ENCODE assay signal across 8 mouse cellular contexts in genomic region chr14:55642679-55643059, GRCm38 (mm10). TPM values are rescaled to one million over a fixed set of nuclear protein-coding genes. Genes with fewer than 3 reads are reported as not detected.
DNase-seq lines count a peak whose midpoint lies in the region; ATAC-seq and TF ChIP-seq lines count a peak whose summit lies in the region.

No protein-coding gene starts in this region.

- peak overlapping the region; percentile 80 for H3K4me2 ChIP-seq in hindbrain, embryonic 14.5 days (replicated peaks)
- H3K4me2 ChIP-seq in midbrain, embryonic 13.5 days (replicated peaks) = peak overlapping the region; percentile 90

- WGBS in kidney, adult 2 months = 11% methylated on average over 8 of the region's 8 CpGs
- 21% methylated on average over 8 of the region's 8 CpGs for WGBS in hindbrain, embryonic 14.5 days
- WGBS in midbrain, embryonic 13.5 days = 27% methylated on average over 8 of the region's 8 CpGs

- DNase-seq in kidney, adult 2 months = no peak
- DNase-seq in kidney, adult 8-10 months = no peak
- no peak for DNase-seq in hindbrain, embryonic 14.5 days (ENCODE audit: low spot score)
- no peak for DNase-seq in urinary bladder, postnatal 36 days (ENCODE audit: low spot score in 2 of 2)
- no peak for DNase-seq in adrenal gland, adult 18-20 months (ENCODE audit: low spot score in 2 of 2)
- DNase-seq in embryo, embryonic 11 days = no peak

- no peak for TF ChIP-seq POLR2A in kidney, adult 2 months (IDR thresholded peaks at IDR 0.05; ENCODE audit: low read depth, low read length)

- H3K9ac ChIP-seq in hindbrain, embryonic 14.5 days = peak overlapping the region; percentile 84
- H3K9ac ChIP-seq in midbrain, embryonic 13.5 days (replicated peaks) = peak overlapping the region; percentile 95

- H3K4me1 ChIP-seq in kidney, adult 2 months (ENCODE audit: control insufficient read depth, insufficient read depth, low read length) = peaks cover 18% of the 10 kb centered on the region
- peaks cover 10% of the 10 kb centered on the region for H3K4me1 ChIP-seq in brown adipose tissue, adult 24 weeks (ENCODE audit: control insufficient read depth, insufficient read depth, insufficient read length, low read length)
- H3K4me1 ChIP-seq in hindbrain, embryonic 14.5 days (replicated peaks; ENCODE audit: control insufficient read depth, insufficient read depth, low read length) = peaks cover 21% of the 10 kb centered on the region
- H3K4me1 ChIP-seq in midbrain, embryonic 13.5 days (replicated peaks) = peaks cover 26% of the 10 kb centered on the region

- TF ChIP-seq CTCF in kidney, adult 2 months (conservative IDR thresholded peaks at IDR 0.05; ENCODE audit: insufficient read depth, insufficient read length, low read depth, low read length) = no peak

- no peaks in the 10 kb centered on the region for H3K9me3 ChIP-seq in hindbrain, embryonic 14.5 days (ENCODE audit: control insufficient read depth, low read length)
- H3K9me3 ChIP-seq in midbrain, embryonic 13.5 days = no peaks in the 10 kb centered on the region

- peak; percentile 29 for ATAC-seq in hindbrain, embryonic 14.5 days (ENCODE audit: low FRiP score)
- ATAC-seq in midbrain, embryonic 13.5 days = peak; percentile 69

- H3K27ac ChIP-seq in kidney, adult 2 months (ENCODE audit: insufficient read depth, low read depth, low read length) = peak overlapping the region; percentile 99
- peak overlapping the region; percentile 99; the same call in 1 of the 2 replicates for H3K27ac ChIP-seq in brown adipose tissue, adult 24 weeks (replicated peaks; ENCODE audit: low read depth, low read length)
- H3K27ac ChIP-seq in hindbrain, embryonic 14.5 days = peak overlapping the region; percentile 97
- H3K27ac ChIP-seq in midbrain, embryonic 13.5 days = peak overlapping the region; percentile 97

- no peaks in the 10 kb centered on the region for H3K36me3 ChIP-seq in kidney, adult 2 months (ENCODE audit: control insufficient read depth, insufficient read depth, low read length)
- H3K36me3 ChIP-seq in hindbrain, embryonic 14.5 days (replicated peaks; ENCODE audit: control insufficient read depth, insufficient read depth) = peaks cover 28% of the 10 kb centered on the region
- H3K36me3 ChIP-seq in midbrain, embryonic 13.5 days = peaks cover 40% of the 10 kb centered on the region

- H3K27me3 ChIP-seq in kidney, adult 2 months (replicated peaks; ENCODE audit: control insufficient read depth, insufficient read depth, low read length) = no peaks in the 10 kb centered on the region
- H3K27me3 ChIP-seq in hindbrain, embryonic 14.5 days (ENCODE audit: control insufficient read depth, insufficient read depth, low read length) = no peaks in the 10 kb centered on the region
- no peaks in the 10 kb centered on the region for H3K27me3 ChIP-seq in midbrain, embryonic 13.5 days

- H3K4me3 ChIP-seq in kidney, adult 2 months (ENCODE audit: insufficient read depth, low read depth, low read length) = peak overlapping the region; percentile 98
- peak overlapping the region; percentile 89 for H3K4me3 ChIP-seq in brown adipose tissue, adult 24 weeks (ENCODE audit: insufficient read depth, low read depth, low read length)
- peak overlapping the region; percentile 85 for H3K4me3 ChIP-seq in hindbrain, embryonic 14.5 days (replicated peaks; ENCODE audit: low read length)
- peak overlapping the region; percentile 96 for H3K4me3 ChIP-seq in midbrain, embryonic 13.5 days (replicated peaks)

RNA-seq across cellular contexts. Expression of gene Tm9sf1, which starts 0.9 kb away (rescaled TPM):
- polyA plus RNA-seq in kidney, adult 2 months (2012; rRNA removed) = 109 and 110 TPM in 2 replicates
- polyA plus RNA-seq in brown adipose tissue, adult 24 weeks (2012; ENCODE audit: insufficient read depth, insufficient read length, missing spikeins) = 21.6 and 26.6 TPM in 2 replicates
- 58.9 and 68.0 TPM in 2 replicates for polyA plus RNA-seq in hindbrain, embryonic 14.5 days (2014; fragmentation: Nextera tagmentation; extraction: Ambion mirVana)
- polyA plus RNA-seq in midbrain, embryonic 13.5 days (2015; fragmentation: Nextera tagmentation; extraction: Ambion mirVana) = 59.7 and 59.8 TPM in 2 replicates
- total RNA-seq in adrenal gland, adult 18-20 months (2021) = 10 to 100 TPM; 70.2 to 84.9 TPM

RNA-seq across cellular contexts. Expression of gene Gm49378, which starts 5.0 kb away (rescaled TPM):
- 3.2 and 4.0 TPM in 2 replicates for polyA plus RNA-seq in kidney, adult 2 months (2012; rRNA removed)
- 2.7 and 3.4 TPM in 2 replicates for polyA plus RNA-seq in brown adipose tissue, adult 24 weeks (2012; ENCODE audit: insufficient read depth, insufficient read length, missing spikeins)
- polyA plus RNA-seq in hindbrain, embryonic 14.5 days (2014; fragmentation: Nextera tagmentation; extraction: Ambion mirVana) = 1.5 and 2.8 TPM in 2 replicates
- 1.6 and 2.1 TPM in 2 replicates for polyA plus RNA-seq in midbrain, embryonic 13.5 days (2015; fragmentation: Nextera tagmentation; extraction: Ambion mirVana)
- total RNA-seq in adrenal gland, adult 18-20 months (2021) = 1 to 10 TPM in 1 of 2 experiments, not detected in 1; 2.1 TPM

RNA-seq across cellular contexts. Expression of gene Ipo4, which starts 6.9 kb away (rescaled TPM):
- 69.7 and 84.9 TPM in 2 replicates for polyA plus RNA-seq in kidney, adult 2 months (2012; rRNA removed)
- 25.0 and 31.0 TPM in 2 replicates for polyA plus RNA-seq in brown adipose tissue, adult 24 weeks (2012; ENCODE audit: insufficient read depth, insufficient read length, missing spikeins)
- 110 and 114 TPM in 2 replicates for polyA plus RNA-seq in hindbrain, embryonic 14.5 days (2014; fragmentation: Nextera tagmentation; extraction: Ambion mirVana)
- 75.1 and 82.2 TPM in 2 replicates for polyA plus RNA-seq in midbrain, embryonic 13.5 days (2015; fragmentation: Nextera tagmentation; extraction: Ambion mirVana)
- total RNA-seq in adrenal gland, adult 18-20 months (2021) = 100 to 1,000 TPM in 1 of 2 experiments, 10 to 100 TPM in 1; 95.4 to 122 TPM

RNA-seq across cellular contexts. Expression of gene Tssk4, which starts 7.3 kb away (rescaled TPM):
- 0.67 and 0.79 TPM in 2 replicates for polyA plus RNA-seq in kidney, adult 2 months (2012; rRNA removed)
- polyA plus RNA-seq in brown adipose tissue, adult 24 weeks (2012; ENCODE audit: insufficient read depth, insufficient read length, missing spikeins) = not detected in 2 replicates
- 0.31 and 0.33 TPM in 2 replicates for polyA plus RNA-seq in hindbrain, embryonic 14.5 days (2014; fragmentation: Nextera tagmentation; extraction: Ambion mirVana)
- polyA plus RNA-seq in midbrain, embryonic 13.5 days (2015; fragmentation: Nextera tagmentation; extraction: Ambion mirVana) = 0.38 and 0.59 TPM in 2 replicates
- total RNA-seq in adrenal gland, adult 18-20 months (2021) = 1 to 10 TPM in 1 of 2 experiments, under 1 TPM in 1; 0.58 to 1.2 TPM

RNA-seq across cellular contexts. Expression of gene Mdp1, which starts 17.6 kb away (rescaled TPM):
- polyA plus RNA-seq in kidney, adult 2 months (2012; rRNA removed) = 22.4 and 27.2 TPM in 2 replicates
- polyA plus RNA-seq in brown adipose tissue, adult 24 weeks (2012; ENCODE audit: insufficient read depth, insufficient read length, missing spikeins) = 29.0 and 33.3 TPM in 2 replicates
- 70.4 and 71.0 TPM in 2 replicates for polyA plus RNA-seq in hindbrain, embryonic 14.5 days (2014; fragmentation: Nextera tagmentation; extraction: Ambion mirVana)
- polyA plus RNA-seq in midbrain, embryonic 13.5 days (2015; fragmentation: Nextera tagmentation; extraction: Ambion mirVana) = 69.7 and 75.0 TPM in 2 replicates
- 10 to 100 TPM; 37.1 to 59.5 TPM for total RNA-seq in adrenal gland, adult 18-20 months (2021)
